Mouse (Mus musculus) embryonic facial prominence, embryonic 14.5 days (tissue): ENCODE results near the gene Mmp25. TPM values are rescaled to one million over a fixed set of nuclear protein-coding genes. Genes with fewer than 3 reads are reported as not detected.
"Not testable (repeated sequence)": the region's sequence is repeated elsewhere in the genome, so short reads cannot be mapped to it uniquely, and the experiment has no call there.

Experiments used
- ATAC-seq: fragments of 200-750 bp; cut with Nextera tagmentation; 2 replicates; pipeline ENCODE4 v1.8.0; 2017; ENCODE audit warnings: low read depth, moderate number of reproducible peaks, moderate TSS enrichment
- DNase-seq: peaks from one replicate; pipeline ENCODE4 v3.0.0-alpha.2; 2015; ENCODE audit warnings: low spot score
- H3K27ac ChIP-seq: fragments of 300-500 bp; sonication (generic); replicated peaks from 2 replicates; pipeline ENCODE4 v1.5.1; 2014; ENCODE audit warnings: low read depth, mild to moderate bottlenecking, low read length, moderate library complexity
- H3K27me3 ChIP-seq: fragments of 300-500 bp; sonication (generic); replicated peaks from 2 replicates; pipeline ENCODE4 v1.6.1; 2014; ENCODE audit warnings: low read length; ENCODE audit not compliant: control insufficient read depth, insufficient read depth
- H3K36me3 ChIP-seq: fragments of 300-500 bp; sonication (generic); 2 replicates; pipeline ENCODE4 v1.6.1; 2014; ENCODE audit warnings: low read length, mixed read lengths; ENCODE audit not compliant: control insufficient read depth, insufficient read depth
- H3K4me1 ChIP-seq: fragments of 300-500 bp; sonication (generic); 2 replicates; pipeline ENCODE4 v1.6.1; 2014; ENCODE audit warnings: antibody characterized with exemption, low read length; ENCODE audit not compliant: control insufficient read depth, insufficient read depth
- H3K4me2 ChIP-seq: fragments of 300-500 bp; sonication (generic); 2 replicates; pipeline ENCODE4 v1.6.1; 2014; ENCODE audit warnings: low read depth, mild to moderate bottlenecking, low read length, moderate library complexity, mixed read lengths
- H3K4me3 ChIP-seq: fragments of 300-500 bp; sonication (generic); 2 replicates; pipeline ENCODE4 v1.5.1; 2014; ENCODE audit warnings: low read depth, mild to moderate bottlenecking, low read length
- H3K9ac ChIP-seq: fragments of 300-500 bp; sonication (generic); 2 replicates; pipeline ENCODE4 v1.6.1; 2014; ENCODE audit warnings: low read depth, mild to moderate bottlenecking, low read length, moderate library complexity, mixed read lengths
- H3K9me3 ChIP-seq: fragments of 300-500 bp; sonication (generic); 2 replicates; pipeline ENCODE4 v1.6.1; 2016; ENCODE audit warnings: low read length; ENCODE audit not compliant: control insufficient read depth
- WGBS: fragments of 180-500 bp; shearing (Covaris S2); extraction: QIAGEN DNeasy Blood & Tissue Kit; methylation state at CpG from one replicate; pipeline ENCODE4 v1.1.7; 2014; 5-methylcytosine and 5-hydroxymethylcytosine counted together
- polyA plus RNA-seq: library from polyadenylated mRNA; unstranded; fragments of >200 nt; fragmentation: Nextera tagmentation; extraction: Ambion mirVana; gene quantifications from 2 replicates; pipeline ENCODE4 v1.2.1, GENCODE M21; 2014

Gene Mmp25
- polyA plus RNA-seq, 1 experiment from 2014 or later = 0.90 TPM

DNA sequence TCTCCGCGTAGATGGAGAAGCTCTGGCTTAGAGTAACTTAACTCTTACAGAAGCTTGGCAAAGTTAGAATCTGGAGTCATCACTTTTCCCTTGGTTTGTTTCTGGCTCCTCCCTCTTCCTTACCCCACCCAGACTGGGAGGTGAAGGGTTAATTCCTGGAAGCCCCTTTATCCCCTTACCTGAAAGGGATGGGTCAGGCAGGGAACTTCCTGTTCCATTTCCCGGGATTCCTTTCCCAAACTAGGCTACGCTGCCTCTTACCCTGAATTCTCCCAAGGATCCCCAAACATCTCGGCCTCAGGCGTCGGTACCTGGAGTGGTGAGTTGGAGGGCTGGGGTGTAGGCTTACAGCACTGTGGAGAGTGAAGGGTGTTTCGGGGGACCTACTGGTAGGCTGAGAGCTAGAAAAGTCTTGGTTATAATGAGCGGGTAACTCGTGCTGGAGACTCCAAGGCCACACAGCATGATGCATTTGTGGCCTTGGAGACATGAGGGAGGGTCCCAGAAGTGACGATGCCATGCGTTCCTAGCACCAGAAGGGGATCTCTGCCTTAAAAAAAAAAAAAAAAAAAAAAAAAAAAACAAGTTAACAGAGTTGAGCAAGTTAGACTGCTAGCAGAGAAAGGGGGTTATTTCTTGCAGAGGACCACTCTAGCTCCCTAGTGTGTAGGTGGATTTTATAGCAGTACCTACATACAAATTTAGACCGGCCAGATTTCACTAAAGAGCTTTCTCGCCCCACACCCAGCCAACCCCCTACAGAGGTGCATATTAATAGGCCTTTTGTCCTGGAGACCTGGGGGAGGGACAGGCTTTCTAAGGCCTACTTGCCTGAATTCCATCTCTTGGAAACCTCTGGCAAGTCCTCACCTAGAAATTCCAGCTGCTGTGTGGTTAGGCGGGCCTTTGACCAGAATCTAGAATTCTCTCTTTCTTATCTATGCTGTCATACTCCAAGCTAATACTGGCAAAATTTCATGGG is 44.1 kb downstream of the Mmp25 start, which contains the start of gene Zscan10:
Gene Zscan10 (plus strand): TSS at position 216 of the 982 bp plus-strand sequence.
- WGBS = 42% methylated on average over 15 of the region's 15 CpGs
- DNase-seq (no peak), ATAC-seq (no peak)
- Histone ChIP-seq H3K4me2 (peak within 1 kb of the TSS; percentile 61), H3K4me3 (peak within 1 kb of the TSS; percentile 34; the same call in 1 of the 2 replicates), H3K9ac (peak within 1 kb of the TSS; percentile 58; the same call in 1 of the 2 replicates), H3K4me1 (no peaks in the 10 kb centered on the region; the same call in 1 of the 2 replicates), H3K27ac (peak within 1 kb of the TSS; percentile 82; the same call in 1 of the 2 replicates), H3K27me3 (no peaks in the 10 kb centered on the region), H3K36me3 (no peaks in the 10 kb centered on the region), H3K9me3 (no peaks in the 10 kb centered on the region)

DNA sequence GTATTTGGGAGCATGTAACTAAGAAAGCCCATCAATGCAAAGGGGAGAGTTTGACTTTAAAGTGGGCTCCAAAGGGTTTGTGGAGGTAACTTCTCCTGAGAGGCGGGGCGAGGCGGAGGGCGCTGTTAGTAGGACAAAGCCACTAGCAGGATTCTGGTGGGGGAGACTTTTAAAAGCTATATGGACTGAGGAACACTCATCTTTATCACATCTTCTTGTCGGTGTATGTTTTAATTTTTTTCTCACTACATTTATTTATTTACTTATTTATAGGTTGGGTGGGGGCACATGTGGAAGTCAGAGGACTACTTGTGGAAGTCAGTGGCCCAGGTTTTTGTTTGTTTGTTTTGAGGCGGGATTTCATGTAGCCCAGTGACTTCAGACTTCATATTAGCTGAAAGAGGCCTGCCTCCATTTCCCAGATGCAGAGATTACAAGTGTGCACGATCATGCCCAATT is 45.4 kb downstream of the Mmp25 start:
- ATAC-seq (no peak), DNase-seq (no peak)
- WGBS = 46% methylated on average over 7 of the region's 7 CpGs
- Histone ChIP-seq H3K9me3 (no peaks in the 10 kb centered on the region), H3K27me3 (no peaks in the 10 kb centered on the region), H3K4me1 (no peaks in the 10 kb centered on the region; the same call in 1 of the 2 replicates), H3K4me3 (peak overlapping the region; percentile 34), H3K27ac (peak overlapping the region; percentile 82), H3K4me2 (peak overlapping the region; percentile 61), H3K36me3 (no peaks in the 10 kb centered on the region), H3K9ac (peak overlapping the region; percentile 58)

DNA sequence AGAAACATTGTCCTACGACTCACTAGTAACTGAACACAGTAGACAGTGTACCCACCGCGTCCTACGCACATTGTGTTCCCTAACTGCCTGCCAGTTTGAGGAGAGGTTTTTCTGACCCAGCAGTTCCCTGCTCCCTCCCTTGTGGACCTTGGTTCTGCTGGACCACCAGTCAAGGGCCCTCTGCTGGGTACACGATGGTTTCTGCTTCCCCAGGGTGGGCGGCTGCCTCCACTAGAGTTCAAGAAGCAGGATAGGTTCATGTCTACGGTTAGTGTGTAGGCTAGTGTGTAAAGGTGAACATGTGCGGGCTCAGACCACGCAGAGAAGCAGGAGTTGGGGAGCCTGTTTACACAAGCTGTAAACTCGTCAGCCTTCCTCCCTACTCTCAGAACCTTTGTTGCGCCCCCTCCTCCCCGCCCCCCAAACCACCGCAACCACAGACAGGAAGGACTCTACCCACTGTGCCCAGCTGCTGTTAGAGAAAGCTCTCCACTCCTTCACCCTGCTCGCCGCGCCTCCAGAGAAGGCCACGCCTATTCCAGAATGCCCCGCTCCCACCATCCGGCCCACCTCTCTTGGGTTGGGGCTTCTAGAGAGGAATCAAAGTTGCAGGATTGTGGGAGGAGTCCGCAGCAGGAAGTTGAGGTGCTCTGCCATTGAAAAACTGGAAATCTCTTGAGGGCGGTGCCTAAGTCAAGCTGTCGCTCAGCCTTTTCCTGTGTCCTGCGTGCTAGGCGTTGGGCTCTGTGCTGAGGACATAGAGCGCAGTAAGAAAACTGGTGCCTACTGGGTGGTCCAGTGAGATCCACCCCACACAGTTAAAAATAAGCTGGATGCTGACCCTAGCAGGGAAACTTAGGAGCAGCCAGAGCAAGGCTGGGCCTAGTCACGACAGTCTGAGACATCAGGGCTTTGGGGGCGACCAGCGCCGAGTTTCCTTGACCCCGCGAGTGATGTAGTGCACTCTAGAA is 46.2 kb downstream of the Mmp25 start, which contains the start of gene Zfp13:
Gene Zfp13 (minus strand): TSS at position 906 of the 971 bp plus-strand sequence.
- Histone ChIP-seq H3K4me3 (peak within 1 kb of the TSS; percentile 34), H3K4me1 (no peaks in the 10 kb centered on the region; the same call in 1 of the 2 replicates), H3K9me3 (no peaks in the 10 kb centered on the region), H3K27me3 (no peaks in the 10 kb centered on the region), H3K27ac (peak within 1 kb of the TSS; percentile 82), H3K4me2 (peak within 1 kb of the TSS; percentile 61), H3K9ac (peak within 1 kb of the TSS; percentile 59), H3K36me3 (no peaks in the 10 kb centered on the region)
- peak; percentile 98 for ATAC-seq
- WGBS = 7% methylated on average over 30 of the region's 31 CpGs
- peak; percentile 98 for DNase-seq

DNA sequence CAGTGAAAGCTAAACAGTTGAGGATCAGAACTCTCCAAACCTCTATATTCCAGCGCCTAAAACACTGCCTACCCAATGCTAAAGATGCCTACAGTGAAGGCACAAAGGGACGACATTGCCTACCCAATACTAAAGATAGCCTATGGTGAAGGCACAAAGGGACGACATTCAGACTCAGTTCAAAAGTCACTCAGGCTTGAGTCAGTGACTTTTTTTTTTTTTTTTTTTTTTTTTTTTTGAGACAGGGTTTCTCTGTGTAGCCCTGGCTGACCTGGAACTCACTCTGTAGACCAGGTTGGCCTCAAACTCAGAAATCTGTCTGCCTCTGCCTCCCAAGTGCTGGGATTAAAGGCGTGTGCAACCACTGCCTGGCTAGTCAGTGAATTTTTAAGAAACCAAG is 49.9 kb downstream of the Mmp25 start:
- H3K9ac ChIP-seq, ATAC-seq, H3K27me3 ChIP-seq, H3K36me3 ChIP-seq, H3K9me3 ChIP-seq, H3K4me3 ChIP-seq, DNase-seq, H3K4me1 ChIP-seq, H3K27ac ChIP-seq, H3K4me2 ChIP-seq: not testable (repeated sequence)
- WGBS = 73% methylated on average over 4 of the region's 4 CpGs

DNA sequence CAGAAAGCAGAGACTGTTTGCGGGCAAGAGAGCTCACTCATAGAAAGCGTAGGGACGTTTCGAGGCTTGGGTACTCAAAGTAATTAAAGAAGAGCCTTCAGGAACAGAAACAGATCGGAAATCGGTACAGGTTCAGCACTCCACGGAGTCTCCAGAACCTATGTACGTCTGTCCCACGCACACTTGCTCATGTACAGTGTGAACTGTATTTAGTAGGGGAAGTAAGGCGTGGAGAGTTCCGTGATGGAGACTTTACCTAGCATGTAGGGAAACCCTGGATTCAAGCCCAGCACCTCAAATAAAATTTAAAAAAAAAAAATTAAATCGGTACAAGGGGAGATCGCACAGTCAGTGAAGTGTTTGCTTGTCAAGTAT is 52.2 kb downstream of the Mmp25 start:
- 13% methylated on average over 13 of the region's 13 CpGs for WGBS
- peak overlapping the region; percentile 48 for H3K4me3 ChIP-seq
- DNase-seq = no peak
- ATAC-seq = peak; percentile 75
- H3K27ac ChIP-seq = peak overlapping the region; percentile 82
- no peaks in the 10 kb centered on the region for H3K4me1 ChIP-seq
- H3K9ac ChIP-seq = peak overlapping the region; percentile 67
- H3K9me3 ChIP-seq = no peaks in the 10 kb centered on the region
- H3K4me2 ChIP-seq = peak overlapping the region; percentile 90
- no peaks in the 10 kb centered on the region for H3K36me3 ChIP-seq
- H3K27me3 ChIP-seq = no peaks in the 10 kb centered on the region

DNA sequence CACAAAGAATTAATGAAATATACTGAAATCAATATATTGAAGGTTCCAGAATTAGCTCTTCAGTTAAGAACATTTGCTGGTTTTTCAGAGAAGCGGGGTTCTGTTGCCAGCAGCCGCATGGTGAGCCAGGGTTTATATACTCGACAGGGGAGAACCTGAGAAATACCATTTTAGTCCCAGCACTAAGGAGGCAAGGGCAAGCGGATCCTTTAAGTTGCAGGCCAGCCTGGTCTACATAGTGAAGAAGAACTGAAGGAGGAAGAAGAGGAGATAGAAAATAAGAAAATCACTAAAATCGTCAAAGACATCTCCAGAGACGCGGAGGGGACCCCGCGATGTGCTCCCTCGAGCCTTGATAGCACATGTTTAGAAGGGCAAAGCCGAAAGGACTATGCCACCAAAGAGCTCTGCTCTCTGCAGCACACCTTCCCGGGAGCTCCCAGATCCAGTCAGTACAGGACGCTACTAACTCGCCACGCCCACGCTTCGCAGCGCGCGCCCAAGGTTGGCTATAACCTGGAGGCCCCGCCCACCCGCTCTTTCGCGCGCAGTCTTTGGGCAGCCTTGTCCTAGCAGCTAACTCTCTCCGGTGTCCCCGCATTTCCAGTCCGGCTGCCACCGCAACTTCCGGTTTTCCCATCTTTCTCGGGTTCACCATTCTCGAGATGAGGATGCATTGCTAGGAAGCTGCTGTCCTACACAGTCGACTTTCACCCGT is 52.7 kb downstream of the Mmp25 start:
- peak; percentile 98 for DNase-seq
- 7% methylated on average over 34 of the region's 34 CpGs for WGBS
- H3K27ac ChIP-seq = peak overlapping the region; percentile 82
- peak overlapping the region; percentile 48 for H3K4me3 ChIP-seq
- ATAC-seq = peak; percentile 100
- H3K27me3 ChIP-seq = no peaks in the 10 kb centered on the region
- peak overlapping the region; percentile 67 for H3K9ac ChIP-seq
- H3K36me3 ChIP-seq = no peaks in the 10 kb centered on the region
- peak overlapping the region; percentile 90 for H3K4me2 ChIP-seq
- H3K9me3 ChIP-seq = no peaks in the 10 kb centered on the region
- H3K4me1 ChIP-seq = no peaks in the 10 kb centered on the region

DNA sequence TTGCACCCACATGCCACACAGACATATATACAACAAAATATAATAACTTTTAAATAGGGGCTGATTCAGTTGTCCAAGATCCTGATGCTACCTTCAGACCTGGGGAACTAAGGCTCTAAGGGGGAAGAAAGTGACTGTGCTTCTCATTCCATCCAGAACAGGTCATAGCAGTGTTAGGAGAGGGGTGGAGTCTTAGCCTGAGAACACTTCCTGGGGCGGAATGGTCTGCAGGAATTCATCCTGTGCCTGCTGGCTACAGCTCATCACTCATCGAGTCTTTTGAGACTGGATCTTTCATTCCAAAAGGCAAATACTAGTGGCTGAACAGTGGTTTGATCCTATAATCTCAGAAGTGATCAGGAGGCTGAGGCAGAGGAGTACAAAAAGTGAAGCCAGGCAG is 57.8 kb downstream of the Mmp25 start:
- no peak overlapping the region for H3K4me2 ChIP-seq
- H3K36me3 ChIP-seq = peaks cover 7% of the 10 kb centered on the region; the same call in 1 of the 2 replicates
- 50% methylated on average over 2 of the region's 2 CpGs for WGBS
- no peaks in the 10 kb centered on the region for H3K27me3 ChIP-seq
- no peak for ATAC-seq
- no peak overlapping the region for H3K4me3 ChIP-seq
- no peak overlapping the region for H3K27ac ChIP-seq
- DNase-seq = no peak
- H3K4me1 ChIP-seq = 0 out of 2 replicates have a peak, but pooled peaks cover 8% of the 10 kb centered on the region
- no peak overlapping the region for H3K9ac ChIP-seq
- H3K9me3 ChIP-seq = no peaks in the 10 kb centered on the region
